Mouse (Mus musculus): ENCODE data around the gene Slc39a3. TPM values are rescaled to one million over a fixed set of nuclear protein-coding genes. Genes with fewer than 3 reads are reported as not detected.

Slc39a3 gene
- total and polyA plus RNA-seq, 3 experiments = 15.6 to 19.5 TPM; not detected in 1

- no peak for DNase-seq (ENCODE audit: low read depth, low spot score)
- Histone ChIP-seq H3K9ac (ENCODE audit: control insufficient read depth, low read depth, low read length, poor library complexity, severe bottlenecking) (no peak overlapping the region), H3K36me3 (ENCODE audit: control insufficient read depth in 1 of 2, insufficient read depth in 2 of 2, low read length in 2 of 2) (peaks cover 0 to 2% of the 10 kb centered on the region in 2 experiments; a peak in 1 of 4 replicates), H3K4me3 (ENCODE audit: control insufficient read depth in 1 of 2, insufficient read depth in 1 of 2, low read depth in 2 of 2, low read length in 2 of 2) (no peak overlapping the region), H3K79me2 (ENCODE audit: control insufficient read depth, insufficient read depth, low read length, poor library complexity) (no peaks in the 10 kb centered on the region), H3K27me3 (ENCODE audit: control insufficient read depth in 1 of 2, insufficient read depth in 2 of 2, low read length in 2 of 2) (no peaks in the 10 kb centered on the region), H3K27ac (ENCODE audit: control insufficient read depth, low read depth, low read length) (no peak overlapping the region), H3K4me1 (ENCODE audit: control insufficient read depth in 1 of 2, insufficient read depth in 2 of 2, low read length in 2 of 2) (peaks cover 2 to 7% of the 10 kb centered on the region in 2 experiments; a peak in 2 of 4 replicates), H3K9me3 (replicated peaks; ENCODE audit: insufficient read depth, low read length) (no peaks in the 10 kb centered on the region)
- TF ChIP-seq MEF2A (IDR thresholded peaks at IDR 0.05; ENCODE audit: extremely low read depth, insufficient replicate concordance, low read depth, low read length, poor library complexity, severe bottlenecking) = no peak
- TF ChIP-seq MXI1 (IDR thresholded peaks at IDR 0.05; ENCODE audit: low read depth, low read length) = no peak
- no peak for TF ChIP-seq RAD21 (IDR thresholded peaks at IDR 0.05; ENCODE audit: low read depth, low read length)
- TF ChIP-seq MAFK (IDR thresholded peaks at IDR 0.05; ENCODE audit: borderline replicate concordance, low read depth, low read length) = no peak
- no peak for TF ChIP-seq ZKSCAN1 (IDR thresholded peaks at IDR 0.05; ENCODE audit: low read depth, low read length)
- TF ChIP-seq ELF1 (IDR thresholded peaks at IDR 0.05; ENCODE audit: low read depth, low read length) = no peak
- TF ChIP-seq SMC3 (IDR thresholded peaks at IDR 0.05; ENCODE audit: low read depth, low read length) = no peak
- TF ChIP-seq RCOR1 (IDR thresholded peaks at IDR 0.05; ENCODE audit: low read depth, low read length) = no peak
- no peak for TF ChIP-seq POLR2AphosphoS5 (IDR thresholded peaks at IDR 0.05; ENCODE audit: borderline replicate concordance, low read depth, low read length)
- no peak for TF ChIP-seq EP300 (IDR thresholded peaks at IDR 0.05; ENCODE audit: low read depth in 1 of 2, low read length in 2 of 2)
- no peak for TF ChIP-seq GATA1 (IDR thresholded peaks at IDR 0.05; ENCODE audit: low read depth, low read length)
- TF ChIP-seq UBTF (IDR thresholded peaks at IDR 0.05; ENCODE audit: borderline replicate concordance, insufficient read depth, low read depth, low read length) = no peak
- no peak for TF ChIP-seq JUND (IDR thresholded peaks at IDR 0.05; ENCODE audit: low read depth, low read length)
- no peak for TF ChIP-seq ZNF384 (IDR thresholded peaks at IDR 0.05; ENCODE audit: low read depth, low read length)
- no peak for TF ChIP-seq MAX (IDR thresholded peaks at IDR 0.05; ENCODE audit: low read length)
- TF ChIP-seq NELFE (IDR thresholded peaks at IDR 0.05; ENCODE audit: low read depth, low read length) = no peak
- TF ChIP-seq HCFC1 (IDR thresholded peaks at IDR 0.05; ENCODE audit: low read depth, low read length) = no peak
- no peak for TF ChIP-seq ZC3H11A (IDR thresholded peaks at IDR 0.05; ENCODE audit: low read depth, low read length)
- no peak for TF ChIP-seq POLR2AphosphoS2 (IDR thresholded peaks at IDR 0.05; ENCODE audit: low read length)
- no peak for TF ChIP-seq TAL1 (IDR thresholded peaks at IDR 0.05; ENCODE audit: low read length)
These were observed 15.6 kb downstream of the Slc39a3 start for GRCm38 (mm10) chr10:81021547-81022110.

GRCm38 (mm10) chr10:81020207-81020606, 17.0 kb downstream of the Slc39a3 start:
- TF ChIP-seq ELF1 (IDR thresholded peaks at IDR 0.05; ENCODE audit: low read depth, low read length) (no peak), GATA1 (IDR thresholded peaks at IDR 0.05; ENCODE audit: low read depth, low read length) (no peak), HCFC1 (IDR thresholded peaks at IDR 0.05; ENCODE audit: low read depth, low read length) (no peak), MAZ (IDR thresholded peaks at IDR 0.05; ENCODE audit: low read depth, low read length) (no peak), BHLHE40 (IDR thresholded peaks at IDR 0.05; ENCODE audit: borderline replicate concordance, low read depth, low read length) (no peak), POLR2A (IDR thresholded peaks at IDR 0.05; ENCODE audit: control insufficient read depth in 1 of 2, insufficient read depth in 1 of 2, low read depth in 1 of 2, low read length in 2 of 2, poor library complexity in 1 of 2) (no peak), UBTF (IDR thresholded peaks at IDR 0.05; ENCODE audit: borderline replicate concordance, insufficient read depth, low read depth, low read length) (no peak), RAD21 (IDR thresholded peaks at IDR 0.05; ENCODE audit: low read depth, low read length) (no peak), ZKSCAN1 (IDR thresholded peaks at IDR 0.05; ENCODE audit: low read depth, low read length) (no peak), CHD2 (IDR thresholded peaks at IDR 0.05; ENCODE audit: low read length) (no peak), RCOR1 (IDR thresholded peaks at IDR 0.05; ENCODE audit: low read depth, low read length) (no peak), USF1 (IDR thresholded peaks at IDR 0.05; ENCODE audit: low read depth, low read length) (no peak), E2F4 (IDR thresholded peaks at IDR 0.05; ENCODE audit: borderline replicate concordance, low read depth, low read length) (no peak)
- H3K9me3 ChIP-seq (replicated peaks; ENCODE audit: insufficient read depth, low read length) = no peaks in the 10 kb centered on the region
- H3K36me3 ChIP-seq (ENCODE audit: control insufficient read depth in 1 of 2, insufficient read depth in 2 of 2, low read length in 2 of 2) = peaks cover 0 to 3% of the 10 kb centered on the region in 2 experiments; a peak in 2 of 4 replicates
- H3K27ac ChIP-seq (ENCODE audit: control insufficient read depth, low read depth, low read length) = no peak overlapping the region
- no peak for DNase-seq (ENCODE audit: low read depth, low spot score)
- H3K4me1 ChIP-seq (ENCODE audit: control insufficient read depth in 1 of 2, insufficient read depth in 2 of 2, low read length in 2 of 2) = peaks cover 2 to 13% of the 10 kb centered on the region in 2 experiments; a peak in 3 of 4 replicates
- H3K79me2 ChIP-seq (ENCODE audit: control insufficient read depth, insufficient read depth, low read length, poor library complexity) = no peaks in the 10 kb centered on the region
- no peak overlapping the region for H3K9ac ChIP-seq (ENCODE audit: control insufficient read depth, low read depth, low read length, poor library complexity, severe bottlenecking)
- H3K27me3 ChIP-seq (ENCODE audit: control insufficient read depth in 1 of 2, insufficient read depth in 2 of 2, low read length in 2 of 2) = no peaks in the 10 kb centered on the region
- H3K4me3 ChIP-seq (ENCODE audit: control insufficient read depth in 1 of 2, insufficient read depth in 1 of 2, low read depth in 2 of 2, low read length in 2 of 2) = no peak overlapping the region
